Mouse (Mus musculus) G1E (cell line): ENCODE data around the gene Tmem121.

Source experiments
- CTCF ChIP-seq: IDR thresholded peaks from 2 replicates; pipeline ENCODE4 v1.5.1; 2012; ENCODE audit warnings: low read depth, low read length, inconsistent platforms, mixed read lengths
- GATA1 ChIP-seq: IDR thresholded peaks from 2 replicates; pipeline ENCODE4 v1.6.1; 2012; ENCODE audit warnings: borderline replicate concordance, low read length, inconsistent platforms, mixed read lengths
- TAL1 ChIP-seq: conservative IDR thresholded peaks from 2 replicates; pipeline ENCODE4 v1.6.1; 2012; ENCODE audit warnings: low read depth, low read length, inconsistent platforms, mixed read lengths

- no peak for TF ChIP-seq GATA1
- peak; percentile 13; the same call in 1 of the 2 replicates for TF ChIP-seq CTCF
- no peak for TF ChIP-seq TAL1
These were observed 37.2 kb upstream of the Tmem121 start for GRCm38 (mm10) chr12:113148381-113149035.
